Mouse (Mus musculus): ENCODE measurements around the gene Slc39a13.
A peak's percentile ranks its signal among the peaks of the same experiment; 100 is the strongest.
"Not testable (repeated sequence)": the region's sequence is repeated elsewhere in the genome, so short reads cannot be mapped to it uniquely, and the experiment has no call there.

The Slc39a13 gene

GRCm38 (mm10) chr2:91062779-91063606 is 7.2 kb downstream of the Slc39a13 start:
- no peak for DNase-seq

DNA sequence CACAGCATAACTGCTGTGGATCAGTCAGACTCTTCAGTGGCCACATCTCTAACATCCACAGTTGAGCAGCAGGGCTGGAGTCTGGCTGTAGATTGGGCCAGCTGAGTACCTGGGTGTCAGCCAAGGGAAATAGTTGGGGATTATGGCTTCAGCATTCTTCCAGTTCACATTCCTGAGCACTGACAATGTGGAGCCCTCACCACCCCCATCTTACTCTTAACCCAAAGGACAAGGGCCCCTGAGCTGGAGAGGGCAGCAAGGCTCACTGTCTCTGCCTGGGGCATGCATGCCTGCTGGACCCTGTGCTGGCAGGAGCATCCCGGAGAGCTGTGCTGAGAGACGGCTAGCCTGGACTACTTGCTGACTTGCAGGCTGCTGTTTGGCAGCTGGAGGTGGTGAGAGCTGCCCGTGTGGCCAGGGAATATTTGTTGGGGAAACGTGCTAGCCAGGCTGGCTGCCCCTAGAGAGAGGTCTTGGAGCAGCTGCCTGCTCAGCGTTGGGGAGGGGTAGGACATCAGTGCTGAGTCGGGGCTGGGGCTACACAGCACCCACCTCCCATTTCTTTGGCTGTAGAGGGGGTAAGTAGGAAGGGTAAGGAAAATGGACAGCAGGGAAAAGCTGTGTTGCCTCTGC is 8.3 kb downstream of the Slc39a13 start:
- DNase-seq = no peak

- DNase-seq = no peak
These were observed 9.5 kb downstream of the Slc39a13 start for GRCm38 (mm10) chr2:91060544-91061355.

DNA sequence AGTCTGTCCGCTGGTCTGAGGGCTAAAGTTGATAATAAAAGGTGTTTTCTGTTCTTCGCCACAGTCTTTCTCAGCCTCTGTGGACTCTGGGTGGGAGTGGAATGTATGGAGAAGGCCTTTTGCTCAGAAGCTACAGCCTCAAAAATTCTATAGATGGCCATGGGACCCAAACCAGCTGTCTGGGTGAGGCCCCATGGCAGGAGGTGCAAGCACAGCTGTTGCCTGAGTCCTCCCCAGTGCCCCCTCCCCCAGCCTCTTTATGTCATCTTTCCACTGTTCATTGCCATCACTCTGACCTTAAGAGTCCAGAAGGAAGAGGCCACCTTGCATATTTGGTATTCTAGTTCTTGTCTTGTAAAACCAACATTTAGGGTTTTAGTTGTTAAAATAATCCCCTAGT is 10.8 kb downstream of the Slc39a13 start:
- DNase-seq = no peak

DNA sequence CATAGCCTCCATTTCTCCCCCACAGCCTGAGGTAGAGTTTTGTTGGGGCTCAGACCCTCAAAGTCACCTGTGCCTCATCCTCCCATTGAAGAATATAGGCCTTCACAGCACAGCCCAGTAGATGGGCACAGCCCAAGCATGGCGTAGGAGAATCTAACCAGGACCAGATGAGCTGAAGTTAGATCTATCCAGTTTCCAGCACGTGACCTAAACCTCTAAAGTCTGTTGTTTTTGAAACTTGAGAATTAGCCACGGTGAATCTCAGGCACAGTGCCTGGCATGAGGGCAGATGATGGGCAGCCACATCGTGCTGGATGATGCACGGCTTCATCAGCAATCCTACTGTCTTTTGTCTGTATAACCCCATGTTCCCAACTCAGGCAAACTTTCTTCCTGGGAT is 11.8 kb downstream of the Slc39a13 start:
- DNase-seq = no peak

DNA sequence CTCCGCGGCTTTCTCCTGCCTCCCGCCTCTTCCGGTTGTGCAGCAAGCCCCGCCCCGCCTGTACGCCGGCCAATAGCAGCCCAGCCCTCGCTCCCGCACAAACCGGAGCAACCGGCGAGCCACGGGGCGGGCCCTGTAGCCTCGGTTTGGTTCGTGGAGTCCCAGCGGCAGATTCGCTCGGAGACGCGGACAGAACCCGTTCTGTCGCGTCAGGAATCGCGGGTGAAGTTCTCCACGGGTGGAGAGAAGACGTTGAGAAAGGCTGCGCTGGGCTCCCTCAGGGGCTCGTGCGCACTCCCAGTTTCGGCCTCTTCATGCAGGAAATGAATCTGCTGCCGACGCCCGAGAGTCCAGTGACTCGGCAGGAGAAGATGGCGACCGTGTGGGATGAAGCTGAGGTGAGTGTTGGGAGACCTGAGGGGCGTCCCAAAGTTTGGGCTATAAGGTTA is 16.3 kb downstream of the Slc39a13 start, which contains the start of gene Psmc3:
Gene Psmc3, plus strand, starts transcription at position 76 of the 449 bp plus-strand sequence.
- peak; percentile 98 for DNase-seq

GRCm38 (mm10) chr2:91053181-91053933 is 16.9 kb downstream of the Slc39a13 start:
- no peak for DNase-seq

GRCm38 (mm10) chr2:91052752-91053151 is 17.5 kb downstream of the Slc39a13 start:
- DNase-seq = no peak

GRCm38 (mm10) chr2:91051917-91052316 is 18.3 kb downstream of the Slc39a13 start:
- no peak for DNase-seq

DNA sequence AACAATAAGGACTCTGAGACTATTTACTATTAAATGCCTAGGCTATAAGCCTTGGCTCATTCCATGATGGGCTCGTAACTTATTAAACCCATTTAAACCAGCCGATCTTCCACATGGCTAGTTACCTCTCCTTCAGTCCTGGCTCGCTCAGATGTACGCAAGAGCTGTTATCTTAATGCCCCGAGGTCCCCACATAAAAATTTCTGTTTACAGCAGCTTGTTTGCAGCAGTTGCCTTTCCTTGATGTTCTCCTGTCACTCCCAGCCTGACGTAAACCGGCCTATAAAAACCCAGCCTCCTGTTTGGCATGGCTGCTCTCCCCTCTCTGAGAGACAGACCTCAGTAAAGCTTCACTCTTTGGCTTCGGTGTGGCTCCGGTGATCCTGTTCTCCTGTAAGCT is 22.9 kb downstream of the Slc39a13 start:
- DNase-seq = no peak

- DNase-seq = not testable (repeated sequence)
These were observed 24.4 kb downstream of the Slc39a13 start for GRCm38 (mm10) chr2:91045805-91046204.

DNA sequence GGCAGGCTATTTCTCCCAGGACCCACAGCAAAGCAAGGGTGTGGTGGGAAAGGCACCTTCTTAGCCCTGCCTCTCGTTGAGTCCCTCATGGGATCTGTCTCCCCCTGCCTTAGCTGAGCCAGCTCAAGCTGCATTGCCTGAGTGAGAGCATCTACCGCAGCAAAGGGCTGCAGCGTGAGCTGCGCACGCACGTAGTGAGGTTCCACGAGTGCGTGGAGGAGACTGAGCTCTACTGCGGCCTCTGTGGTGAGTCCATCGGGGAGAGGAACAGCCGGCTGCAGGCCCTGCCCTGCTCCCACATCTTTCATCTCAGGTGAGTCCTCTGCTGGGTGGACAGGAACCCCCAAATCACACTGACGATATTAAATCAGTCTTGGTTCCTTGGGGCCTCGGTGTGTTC is 25.5 kb downstream of the Slc39a13 start:
- no peak for DNase-seq

DNA sequence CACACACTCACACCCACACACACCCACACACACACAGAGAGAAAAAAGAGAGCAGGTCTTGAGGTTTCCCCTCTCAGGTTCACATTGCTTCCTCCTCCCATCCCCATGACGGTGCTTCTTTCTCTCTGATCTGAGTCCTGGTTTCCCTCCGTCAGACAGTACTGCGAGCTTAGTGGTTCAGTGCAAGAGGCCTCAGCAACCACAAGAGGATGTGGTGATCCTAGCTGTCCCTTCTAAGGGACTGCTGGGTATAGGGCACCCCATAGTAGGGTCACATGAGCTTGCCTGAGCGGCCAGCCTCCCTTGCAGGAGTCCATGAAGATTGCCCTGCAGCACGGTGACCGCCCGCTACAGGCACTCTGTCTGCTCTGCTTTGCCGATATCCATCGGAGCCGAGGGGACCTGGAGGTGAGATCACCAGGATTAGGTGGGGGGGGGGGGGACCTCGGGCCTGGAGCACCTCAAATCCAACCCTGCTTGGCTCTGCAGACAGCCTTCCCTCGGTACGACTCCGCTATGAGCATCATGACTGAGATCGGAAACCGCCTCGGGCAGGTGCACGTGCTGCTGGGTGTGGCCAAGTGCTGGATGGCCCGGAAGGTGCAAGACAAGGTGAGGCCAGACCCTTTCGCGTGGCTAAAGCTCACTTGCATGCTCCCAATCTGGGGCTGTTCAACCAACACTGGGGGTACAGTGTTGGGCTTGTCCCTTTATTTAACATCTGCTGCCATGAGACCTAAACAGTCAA is 27.4 kb downstream of the Slc39a13 start:
- DNase-seq = no peak

DNA sequence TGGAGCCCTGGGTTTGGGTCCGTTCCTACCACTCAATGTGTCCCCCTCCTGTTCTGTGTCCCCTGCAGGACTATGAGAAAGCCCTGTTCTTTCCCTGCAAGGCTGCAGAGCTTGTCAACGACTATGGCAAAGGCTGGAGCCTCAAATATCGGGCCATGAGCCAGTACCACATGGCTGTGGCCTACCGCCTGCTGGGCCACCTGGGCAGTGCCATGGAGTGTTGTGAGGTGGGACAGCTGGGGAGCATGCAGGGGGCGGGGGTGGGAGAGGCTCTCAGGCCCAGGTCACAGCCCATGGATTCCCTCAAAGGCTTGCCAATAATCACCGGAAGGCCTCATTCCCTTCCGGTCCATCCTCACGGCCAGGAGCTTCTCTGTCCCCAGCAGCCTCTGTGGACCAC is 28.4 kb downstream of the Slc39a13 start:
- no peak for DNase-seq

GRCm38 (mm10) chr2:91035385-91035784 is 34.8 kb downstream of the Slc39a13 start, which contains the start of gene Rapsn:
Gene Rapsn, plus strand, starts transcription at chr2:91035620.
- DNase-seq = no peak

DNA sequence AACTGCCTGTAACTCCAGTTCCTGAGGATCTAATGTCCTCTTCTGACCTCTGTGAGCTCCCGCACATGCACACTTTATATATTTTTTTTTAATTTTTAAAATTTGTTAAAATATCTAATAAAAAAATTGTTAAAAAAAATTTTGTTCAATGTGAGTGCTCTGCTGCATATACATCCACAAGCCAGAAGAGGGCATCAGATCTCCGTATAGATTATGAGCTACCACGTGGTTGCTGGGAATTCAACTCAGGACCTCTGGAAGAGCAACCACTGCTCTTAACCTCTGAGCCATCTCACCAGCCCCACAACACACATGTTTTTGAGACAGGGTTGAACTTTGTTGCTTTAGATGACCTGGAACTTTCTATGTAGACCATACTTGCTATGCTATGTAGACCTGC is 37.2 kb downstream of the Slc39a13 start:
- DNase-seq = no peak

- no peak for DNase-seq
These were observed 39.0 kb downstream of the Slc39a13 start for GRCm38 (mm10) chr2:91031216-91031615.

- DNase-seq = no peak
These were observed 42.6 kb downstream of the Slc39a13 start for GRCm38 (mm10) chr2:91027391-91028214.

DNA sequence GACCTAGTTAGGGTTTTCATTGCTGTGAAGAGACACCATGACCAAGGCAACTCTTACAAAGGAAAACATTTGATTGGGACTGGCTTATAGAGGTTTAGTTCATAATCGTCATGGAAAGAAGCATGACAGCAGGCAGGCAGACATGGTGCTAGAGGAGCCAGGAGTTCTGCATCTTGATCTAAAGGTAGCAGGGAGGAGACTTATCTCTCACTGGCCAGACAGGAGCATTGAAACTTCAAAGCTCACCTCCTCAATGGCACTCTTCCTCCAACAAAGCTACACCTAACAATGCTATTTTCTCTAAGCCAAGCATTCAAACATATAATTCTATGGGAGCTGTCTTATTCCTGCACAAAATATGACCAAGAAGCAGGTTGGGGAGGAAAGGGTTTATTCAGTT is 43.7 kb downstream of the Slc39a13 start:
- no peak for DNase-seq

GRCm38 (mm10) chr2:91025081-91025516 is 45.1 kb downstream of the Slc39a13 start:
- no peak for DNase-seq

DNA sequence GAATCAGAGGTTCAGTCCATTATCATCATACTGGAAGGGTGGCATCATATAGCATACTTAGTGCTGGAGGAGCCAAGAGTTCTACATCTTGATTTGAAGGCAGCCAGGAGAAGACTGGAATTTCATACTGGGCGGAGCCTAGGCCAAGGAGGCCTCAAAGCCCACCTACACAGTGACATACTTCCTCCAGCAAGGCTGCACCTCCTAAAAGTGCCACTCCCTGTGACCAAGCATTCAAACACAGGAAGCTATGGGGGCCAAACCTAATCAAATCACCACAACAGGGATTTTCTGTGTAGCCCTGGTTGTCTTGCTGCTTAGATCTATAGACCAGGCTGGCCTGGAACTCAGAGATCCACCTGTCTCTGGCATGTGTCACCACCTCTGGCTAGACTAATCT is 46.3 kb downstream of the Slc39a13 start:
- no peak for DNase-seq
